Mouse (Mus musculus): ENCODE measurements around the gene Psd4. TPM values are rescaled to one million over a fixed set of nuclear protein-coding genes. Genes with fewer than 3 reads are reported as not detected.

The Psd4 gene
- polyA plus RNA-seq, 1 experiment from 2014 or later = 0.77 TPM

- 97% methylated on average over 6 of the region's 6 CpGs for WGBS
- Histone ChIP-seq H3K4me1 (peaks cover 4% of the 10 kb centered on the region; the same call in 1 of the 2 replicates), H3K36me3 (no peaks in the 10 kb centered on the region)
Observed at GRCm38 (mm10) chr2:24421211-24421863, 54.0 kb downstream of the Psd4 start.

DNA sequence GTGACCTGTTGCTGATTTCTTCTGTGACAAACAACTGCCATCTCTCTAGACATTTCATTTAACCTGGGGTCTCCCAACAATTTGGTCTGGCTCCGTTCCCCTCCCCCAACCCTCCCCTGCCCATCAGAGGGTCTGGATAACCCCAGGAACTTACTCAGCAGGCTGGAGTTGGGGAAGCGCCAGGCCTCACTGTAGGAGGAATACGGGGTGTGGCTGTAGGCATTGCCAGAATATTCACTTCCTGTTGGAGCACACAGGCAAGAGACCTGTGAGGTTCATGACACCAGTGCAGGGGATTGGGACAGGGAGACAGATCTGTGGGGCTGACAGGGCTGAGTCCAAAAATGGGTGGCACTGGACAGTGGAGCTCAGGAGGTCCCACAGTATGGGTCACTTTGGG lies 55.4 kb downstream of the Psd4 start:
- Histone ChIP-seq H3K27ac (replicated peaks) (no peak overlapping the region), H3K27me3 (peaks cover 19% of the 10 kb centered on the region), H3K9ac (replicated peaks) (no peak overlapping the region), H3K4me2 (replicated peaks) (no peak overlapping the region), H3K4me3 (no peak overlapping the region), H3K4me1 (0 out of 2 replicates have a peak, but pooled peaks cover 4% of the 10 kb centered on the region), H3K9me3 (no peaks in the 10 kb centered on the region), H3K36me3 (no peaks in the 10 kb centered on the region)
- whole genome bisulfite sequencing = 81% methylated on average over 3 of the region's 3 CpGs
- no peak for ATAC-seq (ENCODE audit: low FRiP score, low read depth)

More at GRCm38 (mm10) chr2:24421211-24421863, 54.0 kb downstream of the Psd4 start:
- no peak overlapping the region for H3K4me2 ChIP-seq (replicated peaks)
- H3K9me3 ChIP-seq = no peaks in the 10 kb centered on the region
- no peak overlapping the region for H3K4me3 ChIP-seq
- no peak overlapping the region for H3K27ac ChIP-seq (replicated peaks)
- ATAC-seq (ENCODE audit: low FRiP score, low read depth) = no peak
- no peak overlapping the region for H3K9ac ChIP-seq (replicated peaks)
- peaks cover 27% of the 10 kb centered on the region for H3K27me3 ChIP-seq

GRCm38 (mm10) chr2:24425630-24426029 lies 58.2 kb downstream of the Psd4 start:
- Histone ChIP-seq H3K4me2 (replicated peaks) (no peak overlapping the region), H3K36me3 (no peaks in the 10 kb centered on the region), H3K4me1 (peaks cover 13% of the 10 kb centered on the region; the same call in 1 of the 2 replicates), H3K4me3 (no peak overlapping the region), H3K9me3 (no peaks in the 10 kb centered on the region), H3K9ac (replicated peaks) (no peak overlapping the region), H3K27me3 (peaks cover 26% of the 10 kb centered on the region), H3K27ac (replicated peaks) (no peak overlapping the region)
- WGBS = 93% methylated on average over 2 of the region's 2 CpGs
- no peak for ATAC-seq (ENCODE audit: low FRiP score, low read depth)

DNA sequence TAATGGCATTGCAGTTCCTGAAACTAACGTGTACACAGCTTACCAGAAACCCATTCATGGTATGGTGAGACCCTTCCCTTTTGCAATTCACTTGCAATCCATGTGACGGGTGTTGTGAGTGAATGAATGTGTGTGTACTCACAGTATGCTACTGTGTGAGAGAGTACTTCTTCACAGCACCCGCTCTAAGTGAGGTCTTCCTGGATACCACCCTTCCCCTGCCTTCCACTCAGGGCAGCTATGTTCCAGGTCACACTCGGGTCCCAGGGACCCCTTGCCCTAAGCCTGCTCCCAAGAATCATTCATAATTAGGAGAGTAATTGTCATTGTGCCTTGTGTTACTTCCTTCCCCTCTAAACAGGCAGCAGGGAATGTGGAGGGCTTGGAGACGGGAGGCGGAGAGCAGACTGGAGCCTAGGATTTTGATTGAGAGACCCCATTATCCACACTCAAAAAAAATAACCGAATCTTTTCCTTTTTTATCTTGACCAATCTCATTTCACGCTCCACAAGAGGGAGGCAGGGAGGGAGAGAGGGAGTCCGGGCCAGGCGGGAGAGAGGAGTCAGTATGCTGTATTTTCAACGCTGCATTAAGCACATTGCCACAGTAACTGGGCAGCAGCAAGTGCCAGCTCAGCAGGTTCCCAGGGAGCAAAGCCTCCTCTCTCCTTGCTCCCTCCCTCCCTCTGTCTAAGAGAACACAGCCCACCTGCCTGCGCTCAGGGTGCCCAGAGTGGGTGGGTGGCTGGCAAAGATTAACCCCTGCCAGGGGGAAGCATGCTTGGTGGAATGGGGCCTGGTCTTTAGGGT lies 60.7 kb downstream of the Psd4 start:
- Histone ChIP-seq H3K9me3 (no peaks in the 10 kb centered on the region), H3K9ac (replicated peaks) (no peak overlapping the region), H3K36me3 (no peaks in the 10 kb centered on the region), H3K4me3 (no peak overlapping the region), H3K4me2 (replicated peaks) (peak overlapping the region; percentile 29; the same call in 1 of the 2 replicates), H3K4me1 (peaks cover 13% of the 10 kb centered on the region; the same call in 1 of the 2 replicates), H3K27ac (replicated peaks) (0 out of 2 replicates have a peak overlapping the region, but pooled peaks have one; percentile 50), H3K27me3 (peaks cover 29% of the 10 kb centered on the region)
- ATAC-seq (ENCODE audit: low FRiP score, low read depth) = peak; percentile 93
- 21% methylated on average over 12 of the region's 12 CpGs for WGBS

DNA sequence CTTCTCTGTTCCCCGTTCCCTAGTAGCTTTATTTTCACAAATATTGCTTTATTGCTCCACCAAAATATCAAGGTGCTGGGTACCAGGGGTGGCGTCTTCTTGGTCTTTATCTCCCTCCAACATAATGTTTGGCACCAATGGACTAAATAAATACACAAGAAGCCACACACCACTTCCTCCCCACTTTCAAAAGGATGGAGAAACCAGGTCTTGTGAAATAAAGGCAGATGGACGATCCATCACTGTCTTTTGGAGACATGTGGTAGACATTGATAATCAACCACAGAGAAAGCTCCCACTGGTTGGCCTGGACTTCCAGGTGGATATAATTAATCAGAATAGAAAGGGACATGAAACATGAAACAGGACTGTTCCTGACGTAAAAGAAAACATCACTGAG lies 62.4 kb downstream of the Psd4 start:
- ATAC-seq (ENCODE audit: low FRiP score, low read depth) = no peak
- Histone ChIP-seq H3K4me1 (peaks cover 13% of the 10 kb centered on the region; the same call in 1 of the 2 replicates), H3K36me3 (no peaks in the 10 kb centered on the region), H3K27ac (replicated peaks) (no peak overlapping the region), H3K27me3 (peaks cover 25% of the 10 kb centered on the region), H3K4me3 (no peak overlapping the region), H3K9me3 (no peaks in the 10 kb centered on the region), H3K4me2 (replicated peaks) (no peak overlapping the region), H3K9ac (replicated peaks) (no peak overlapping the region)
- WGBS = 87% methylated on average over 4 of the region's 4 CpGs

DNA sequence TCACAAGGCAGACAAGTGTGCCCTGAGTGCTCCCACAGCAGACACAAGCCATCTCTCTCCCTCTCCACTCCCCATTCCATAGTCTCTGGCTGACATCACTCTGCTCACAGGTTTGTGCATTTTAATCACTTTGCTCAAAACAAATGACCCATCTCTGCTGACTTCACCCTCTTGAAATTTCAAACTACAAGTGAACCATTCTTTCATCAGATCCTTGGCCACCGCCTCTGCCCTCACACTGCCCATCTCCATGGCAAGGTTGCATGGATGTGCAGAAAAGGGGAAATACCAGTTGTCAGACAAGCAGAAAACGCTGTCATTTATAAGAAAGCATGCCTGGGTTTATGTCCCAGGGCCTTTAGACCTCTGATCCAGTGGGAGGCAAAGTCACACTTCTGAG lies 67.3 kb downstream of the Psd4 start:
- ATAC-seq (ENCODE audit: low FRiP score, low read depth) = no peak
- 84% methylated on average over 2 of the region's 2 CpGs for WGBS
- Histone ChIP-seq H3K9me3 (no peaks in the 10 kb centered on the region), H3K4me3 (no peak overlapping the region), H3K9ac (replicated peaks) (no peak overlapping the region), H3K4me1 (no peaks in the 10 kb centered on the region), H3K4me2 (replicated peaks) (no peak overlapping the region), H3K27me3 (peaks cover 11% of the 10 kb centered on the region), H3K27ac (replicated peaks) (no peak overlapping the region), H3K36me3 (no peaks in the 10 kb centered on the region)

DNA sequence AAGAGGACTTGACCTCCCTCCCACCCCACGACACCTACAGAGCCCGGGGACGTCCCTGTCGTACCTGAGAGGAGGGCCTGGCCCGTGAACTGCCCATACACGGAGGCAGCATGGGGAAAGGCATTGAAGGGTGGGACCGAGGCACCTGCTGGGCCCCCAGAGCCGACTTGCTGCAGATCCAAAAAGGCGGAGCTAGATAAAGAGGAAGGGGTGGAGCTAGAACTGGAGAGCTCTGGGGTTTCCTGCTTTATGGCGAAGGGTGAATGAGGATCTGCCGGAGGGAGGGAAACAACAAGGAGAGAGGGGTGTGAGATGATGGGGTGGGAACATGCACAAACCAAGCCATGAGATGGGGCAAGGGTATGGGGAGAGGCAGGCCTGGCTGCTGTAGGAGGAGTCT lies 68.3 kb downstream of the Psd4 start:
- no peak for ATAC-seq (ENCODE audit: low FRiP score, low read depth)
- Histone ChIP-seq H3K4me1 (no peaks in the 10 kb centered on the region), H3K4me2 (replicated peaks) (no peak overlapping the region), H3K27me3 (peaks cover 10% of the 10 kb centered on the region), H3K9me3 (no peaks in the 10 kb centered on the region), H3K27ac (replicated peaks) (no peak overlapping the region), H3K36me3 (no peaks in the 10 kb centered on the region), H3K4me3 (no peak overlapping the region), H3K9ac (replicated peaks) (no peak overlapping the region)
- WGBS = 83% methylated on average over 11 of the region's 11 CpGs

GRCm38 (mm10) chr2:24440056-24440455 lies 72.7 kb downstream of the Psd4 start:
- Histone ChIP-seq H3K4me3 (no peak overlapping the region), H3K9ac (replicated peaks) (no peak overlapping the region), H3K27me3 (0 out of 2 replicates have a peak, but pooled peaks cover 5% of the 10 kb centered on the region), H3K4me1 (peaks cover 3% of the 10 kb centered on the region; the same call in 1 of the 2 replicates), H3K9me3 (no peaks in the 10 kb centered on the region), H3K27ac (replicated peaks) (no peak overlapping the region), H3K4me2 (replicated peaks) (no peak overlapping the region), H3K36me3 (no peaks in the 10 kb centered on the region)
- WGBS = 81% methylated on average over 2 of the region's 2 CpGs
- ATAC-seq (ENCODE audit: low FRiP score, low read depth) = no peak

GRCm38 (mm10) chr2:24441899-24442298 lies 74.5 kb downstream of the Psd4 start:
- Histone ChIP-seq H3K27me3 (peaks cover 5% of the 10 kb centered on the region; the same call in 1 of the 2 replicates), H3K27ac (replicated peaks) (no peak overlapping the region), H3K9me3 (no peaks in the 10 kb centered on the region), H3K9ac (replicated peaks) (no peak overlapping the region), H3K36me3 (no peaks in the 10 kb centered on the region), H3K4me3 (no peak overlapping the region), H3K4me1 (peaks cover 3% of the 10 kb centered on the region; the same call in 1 of the 2 replicates), H3K4me2 (replicated peaks) (no peak overlapping the region)
- ATAC-seq (ENCODE audit: low FRiP score, low read depth) = no peak

DNA sequence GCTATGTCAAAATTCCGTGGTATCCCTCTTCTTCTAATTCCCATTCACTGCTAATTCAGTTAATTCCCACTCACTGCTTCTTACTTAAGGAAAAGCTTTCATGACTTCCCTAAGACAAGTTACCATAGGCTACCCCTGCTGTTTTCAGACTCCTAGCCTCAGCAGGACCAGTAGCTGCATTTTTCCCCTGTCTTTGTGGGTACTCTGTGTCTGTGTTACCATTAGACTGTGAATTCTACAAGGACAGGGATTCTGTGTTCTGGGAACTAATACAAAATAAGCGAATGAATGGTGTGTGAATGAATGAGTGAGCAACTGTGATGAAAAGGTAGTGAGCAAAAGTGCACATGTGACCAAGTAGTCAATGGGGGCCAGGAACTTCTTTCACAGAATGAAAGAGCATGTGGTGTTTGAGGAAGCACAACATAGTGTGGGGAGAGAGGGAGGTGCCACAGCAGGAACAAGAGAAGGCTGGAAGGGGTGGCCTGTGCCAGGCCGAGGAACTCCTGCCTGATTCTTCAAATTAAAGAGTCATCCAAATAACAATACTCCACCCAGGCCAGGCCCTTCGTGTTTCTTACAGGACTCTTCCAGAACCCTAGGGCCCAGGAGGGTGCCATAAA lies 75.0 kb downstream of the Psd4 start:
- no peak overlapping the region for H3K27ac ChIP-seq (replicated peaks)
- 55% methylated on average over 4 of the region's 4 CpGs for WGBS
- no peak overlapping the region for H3K4me2 ChIP-seq (replicated peaks)
- no peaks in the 10 kb centered on the region for H3K9me3 ChIP-seq
- no peak overlapping the region for H3K4me3 ChIP-seq
- H3K27me3 ChIP-seq = peaks cover 5% of the 10 kb centered on the region; the same call in 1 of the 2 replicates
- no peaks in the 10 kb centered on the region for H3K36me3 ChIP-seq
- H3K4me1 ChIP-seq = peaks cover 3% of the 10 kb centered on the region; the same call in 1 of the 2 replicates
- no peak overlapping the region for H3K9ac ChIP-seq (replicated peaks)
- ATAC-seq (ENCODE audit: low FRiP score, low read depth) = no peak

GRCm38 (mm10) chr2:24443256-24443790 lies 75.9 kb downstream of the Psd4 start:
- H3K27me3 ChIP-seq = peaks cover 5% of the 10 kb centered on the region; the same call in 1 of the 2 replicates

More at GRCm38 (mm10) chr2:24443256-24443790, 75.9 kb downstream of the Psd4 start:
- WGBS = 44% methylated on average over 3 of the region's 3 CpGs
- Histone ChIP-seq H3K4me3 (no peak overlapping the region), H3K9ac (replicated peaks) (no peak overlapping the region), H3K9me3 (no peaks in the 10 kb centered on the region), H3K36me3 (no peaks in the 10 kb centered on the region), H3K27ac (replicated peaks) (no peak overlapping the region), H3K4me2 (replicated peaks) (no peak overlapping the region), H3K4me1 (peaks cover 3% of the 10 kb centered on the region; the same call in 1 of the 2 replicates)
- no peak for ATAC-seq (ENCODE audit: low FRiP score, low read depth)
